Mouse (Mus musculus) testis, adult 2 months (tissue): ENCODE measurements around the gene Lrmda.

Experiments used
- CTCF ChIP-seq: fragments of 200-500 bp; IDR thresholded peaks from 2 replicates; pipeline ENCODE4 v1.5.1; 2012; ENCODE audit warnings: low read depth, mild to moderate bottlenecking, inconsistent platforms, low read length, moderate library complexity; ENCODE audit not compliant: control insufficient read depth, insufficient read depth, insufficient replicate concordance
- POLR2A ChIP-seq: fragments of 200-500 bp; IDR thresholded peaks from 2 replicates; pipeline ENCODE4 v1.6.1; 2012; ENCODE audit warnings: low read depth, mild to moderate bottlenecking, inconsistent platforms, low read length, moderate library complexity; ENCODE audit not compliant: control insufficient read depth

GRCm38 (mm10) chr14:22279591-22279990 lies 260.1 kb downstream of the Lrmda start:
- no peak for TF ChIP-seq POLR2A
- TF ChIP-seq CTCF, result no peak
